Mouse (Mus musculus): ENCODE measurements around the gene Sertad3.

Gene Sertad3

DNA sequence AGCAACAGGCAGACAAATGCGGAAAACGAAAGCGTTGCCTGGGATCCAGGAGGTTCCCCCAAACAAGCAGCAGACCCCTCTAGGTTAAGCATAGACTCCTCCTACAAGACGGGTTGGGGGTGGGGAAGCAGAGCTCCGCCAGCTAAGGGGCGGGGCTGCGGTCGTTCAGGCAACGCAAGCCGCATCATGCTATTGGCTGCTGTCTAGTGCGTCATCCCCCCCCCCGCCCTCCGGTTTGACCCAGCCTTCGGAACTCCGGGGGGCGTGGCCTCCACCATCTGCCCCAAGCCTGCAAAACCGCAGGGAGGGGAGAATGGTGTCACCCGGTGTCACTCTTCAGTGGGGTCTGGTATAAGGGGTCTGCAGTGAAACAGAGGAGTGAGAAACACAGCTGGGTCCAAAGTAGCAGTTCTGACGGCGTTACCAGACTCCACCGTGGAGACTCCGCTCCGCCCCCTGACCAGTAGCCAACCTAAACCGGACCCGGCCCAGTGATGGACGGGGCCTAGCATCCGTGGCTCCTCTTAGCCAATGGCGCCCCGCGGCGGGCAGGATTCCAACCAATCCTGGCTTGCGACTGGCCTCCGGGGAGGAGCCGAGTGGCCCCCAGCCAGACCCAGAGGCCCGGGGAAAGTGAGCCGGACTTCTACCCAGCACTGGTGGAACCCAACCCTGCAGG is at the start of gene Sertad3:
TSS of gene Sertad3 (plus strand) at position 613 of the 679 bp plus-strand sequence.
- peak; percentile 89 for DNase-seq (ENCODE audit: extremely low read depth, low read depth)

DNA sequence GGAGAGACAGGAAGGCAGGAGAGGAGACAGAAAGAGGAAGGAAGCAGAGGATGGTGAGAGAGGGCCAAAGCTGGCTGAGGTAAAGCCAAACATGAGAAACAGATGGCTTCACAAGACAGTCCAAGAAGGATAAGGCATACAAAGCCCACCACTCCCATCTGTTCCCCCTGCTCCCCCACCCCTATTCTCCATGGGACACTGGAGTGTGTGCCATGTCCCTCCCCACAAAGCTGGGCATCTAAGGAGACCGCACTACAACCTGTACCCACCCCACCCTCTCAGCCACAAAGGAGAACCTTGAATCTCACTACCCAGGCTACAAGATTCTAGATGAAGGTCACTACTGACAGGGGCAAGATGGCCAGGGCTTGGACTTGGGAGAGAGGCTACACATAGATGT is 46.2 kb upstream of the Sertad3 start:
- DNase-seq (ENCODE audit: extremely low read depth, low read depth), result no peak

DNA sequence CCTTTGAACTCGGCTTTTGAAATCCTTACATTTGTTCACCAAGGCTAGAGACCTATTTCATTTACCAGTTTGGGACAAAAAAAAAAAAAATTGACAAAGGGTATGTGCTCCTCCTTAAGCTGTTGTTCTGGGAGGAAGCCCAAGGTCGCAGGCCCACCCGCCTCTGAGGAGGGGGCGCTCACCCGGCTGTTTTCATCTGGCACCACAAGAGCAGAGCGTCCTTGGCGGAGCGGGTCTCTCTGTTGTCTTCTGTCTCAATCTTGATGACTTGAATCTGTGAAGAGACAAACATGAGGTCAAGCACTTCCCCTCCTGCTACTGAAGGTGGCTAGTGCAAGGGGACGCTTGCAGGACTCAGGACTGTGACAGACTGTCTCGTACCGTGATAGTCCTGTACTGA is 45.6 kb upstream of the Sertad3 start:
- no peak for DNase-seq (ENCODE audit: extremely low read depth, low read depth)

DNA sequence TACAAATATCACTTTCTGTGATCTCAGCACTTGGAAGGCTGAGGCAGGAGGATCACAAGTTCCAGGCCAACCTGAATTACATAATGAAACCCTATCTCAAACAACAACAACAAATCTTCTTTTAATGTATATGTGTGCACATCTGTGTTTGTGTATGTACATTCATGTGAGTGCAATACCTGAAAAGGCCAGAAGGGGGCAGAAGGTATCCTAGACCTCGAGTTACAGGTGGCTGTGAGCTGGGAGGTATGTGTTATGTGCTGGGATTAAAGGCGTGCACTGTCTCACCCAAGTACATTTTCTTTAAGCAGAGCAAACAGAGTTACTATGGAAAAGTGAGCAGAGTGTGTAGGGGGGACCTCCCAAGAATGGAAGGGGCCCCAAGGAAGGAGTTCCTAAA is 44.4 kb upstream of the Sertad3 start:
- no peak for DNase-seq (ENCODE audit: extremely low read depth, low read depth)

DNA sequence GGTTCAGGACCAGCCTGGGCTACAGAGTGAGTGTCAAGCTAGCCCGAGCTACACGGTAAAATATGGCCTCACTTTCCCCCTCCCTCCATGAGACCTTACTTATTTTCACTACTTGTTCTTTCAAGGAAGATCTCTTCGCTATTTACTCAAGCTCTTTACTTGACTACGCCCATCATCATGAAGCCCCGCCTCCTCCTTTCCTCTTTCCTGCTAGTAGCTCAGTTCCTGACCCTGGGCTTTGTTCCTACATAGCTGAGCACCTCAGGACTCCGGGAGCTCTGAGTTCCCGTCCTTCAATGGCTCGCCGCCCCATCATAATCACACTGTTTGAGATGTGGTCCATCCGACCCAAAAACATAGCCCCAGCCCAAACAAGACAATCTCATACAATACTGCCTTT is 40.2 kb upstream of the Sertad3 start:
- no peak for DNase-seq (ENCODE audit: extremely low read depth, low read depth)

DNA sequence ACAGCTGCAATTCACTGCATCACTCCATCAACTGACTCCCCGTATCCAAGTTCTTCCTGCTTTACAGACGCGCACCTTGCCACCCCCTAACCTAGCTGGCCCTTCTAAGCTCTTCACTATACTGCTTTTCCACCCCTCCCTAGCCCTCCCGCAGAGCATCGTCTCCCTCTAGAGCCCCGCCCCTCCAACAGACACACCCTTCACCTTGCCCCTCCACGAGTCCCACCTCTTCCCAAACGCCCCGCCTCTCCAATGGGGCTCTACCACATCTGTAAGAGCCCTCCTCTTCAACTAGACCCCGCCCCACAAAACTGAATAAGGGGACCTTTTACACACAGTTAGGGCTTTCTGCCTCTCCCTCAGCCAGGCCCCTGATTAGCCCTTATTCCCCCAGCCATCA is 39.8 kb upstream of the Sertad3 start:
- no peak for DNase-seq (ENCODE audit: extremely low read depth, low read depth)

DNA sequence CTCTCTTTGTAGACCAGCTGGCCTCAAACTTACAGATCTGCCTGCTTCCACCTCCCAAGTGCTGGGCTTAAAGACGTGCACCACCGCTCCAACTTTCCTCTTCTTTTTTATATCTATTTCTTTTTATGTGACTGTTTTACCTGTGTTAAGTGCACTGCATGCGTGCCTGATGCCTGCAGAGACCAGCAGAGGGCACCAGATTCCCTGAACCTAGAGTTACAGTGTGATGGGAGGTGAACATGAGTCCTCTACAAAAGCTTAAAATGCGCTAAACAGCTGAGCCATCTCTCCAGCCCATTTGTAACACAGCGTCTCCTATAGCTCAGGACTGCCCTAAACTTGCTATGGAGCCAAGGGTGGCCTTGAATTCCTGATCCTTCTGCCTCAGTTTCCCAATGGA is 36.0 kb upstream of the Sertad3 start:
- DNase-seq (ENCODE audit: extremely low read depth, low read depth), result peak; percentile 40

DNA sequence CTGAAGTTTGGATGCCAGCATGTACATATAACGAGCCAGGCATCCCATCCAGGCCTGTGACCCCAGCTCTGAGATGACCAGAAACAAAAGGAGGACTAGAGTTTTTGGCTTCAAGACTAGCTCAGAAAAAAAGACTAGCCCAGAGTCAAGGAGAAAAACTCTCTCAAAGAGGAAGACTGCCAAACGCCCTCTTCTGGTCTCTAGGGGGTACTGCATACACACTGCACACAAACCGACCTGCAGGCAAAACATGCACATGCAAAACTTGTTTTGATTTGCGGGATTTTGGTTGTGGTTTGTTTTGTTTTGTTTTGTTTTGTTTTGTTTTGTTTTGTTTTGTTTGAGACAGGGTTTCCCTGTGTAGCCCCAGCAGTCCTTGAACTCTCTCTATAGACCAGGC is 33.6 kb upstream of the Sertad3 start:
- no peak for DNase-seq (ENCODE audit: extremely low read depth, low read depth)

DNA sequence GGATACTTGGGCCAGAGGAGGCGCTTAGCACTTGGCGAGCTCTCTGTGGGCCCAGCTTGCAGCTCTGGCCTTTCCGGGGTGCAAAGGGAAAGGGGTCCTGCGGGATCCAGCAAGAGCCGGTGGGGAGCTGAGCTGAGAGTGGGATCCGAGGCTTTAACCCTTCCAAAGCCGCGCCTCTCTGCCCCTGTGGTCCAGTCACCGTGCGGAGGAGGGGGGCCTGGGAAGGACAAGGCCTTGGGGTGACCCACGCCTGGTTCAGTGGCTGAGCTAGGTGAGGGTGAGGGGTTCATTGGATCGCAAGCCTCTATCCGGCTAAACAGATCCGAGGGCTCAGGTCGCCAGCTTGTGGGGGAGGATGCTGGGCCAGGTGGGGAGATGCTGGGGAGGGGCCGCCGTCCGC is 27.5 kb upstream of the Sertad3 start:
- no peak for DNase-seq (ENCODE audit: extremely low read depth, low read depth)

DNA sequence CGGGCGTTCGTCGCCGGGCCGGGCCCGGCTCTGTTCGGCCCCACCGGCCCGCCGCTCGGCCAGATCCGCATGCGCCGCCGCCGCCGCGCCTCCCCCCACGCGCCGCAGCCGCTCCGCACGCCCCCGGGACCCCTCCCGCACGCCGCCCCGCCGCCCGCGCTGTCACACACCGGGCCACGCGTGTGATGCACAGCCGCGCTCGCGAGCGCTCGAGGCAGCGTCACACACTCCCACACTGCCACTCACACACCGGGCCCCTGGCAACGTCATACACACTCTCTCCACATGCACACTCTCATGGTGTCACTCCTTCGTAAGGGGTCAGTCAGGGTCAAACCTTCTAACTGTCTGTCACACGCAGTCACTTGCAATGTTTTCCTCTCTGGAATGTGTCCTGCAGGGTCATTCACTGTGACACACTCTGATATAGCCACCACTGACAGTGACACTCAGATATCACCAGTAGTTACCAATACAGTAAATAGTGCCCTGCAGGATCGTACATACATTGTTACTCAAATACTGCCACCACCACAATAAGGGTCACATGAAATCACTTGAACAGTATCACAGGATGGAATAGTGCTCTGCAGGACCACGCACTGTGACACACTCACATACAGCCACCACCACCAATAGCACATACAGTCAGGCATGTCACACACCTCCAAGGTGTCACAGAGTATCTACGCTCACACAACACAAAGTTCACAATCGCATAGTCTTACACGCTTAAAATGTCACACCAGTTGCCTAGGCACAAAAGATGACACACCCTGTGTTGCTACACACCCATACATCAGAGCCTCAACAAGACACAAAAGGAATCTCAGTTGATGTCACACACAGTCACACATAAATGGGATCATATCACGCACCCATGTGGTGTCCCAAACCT is 26.8 kb upstream of the Sertad3 start:
- no peak for DNase-seq (ENCODE audit: extremely low read depth, low read depth)

DNA sequence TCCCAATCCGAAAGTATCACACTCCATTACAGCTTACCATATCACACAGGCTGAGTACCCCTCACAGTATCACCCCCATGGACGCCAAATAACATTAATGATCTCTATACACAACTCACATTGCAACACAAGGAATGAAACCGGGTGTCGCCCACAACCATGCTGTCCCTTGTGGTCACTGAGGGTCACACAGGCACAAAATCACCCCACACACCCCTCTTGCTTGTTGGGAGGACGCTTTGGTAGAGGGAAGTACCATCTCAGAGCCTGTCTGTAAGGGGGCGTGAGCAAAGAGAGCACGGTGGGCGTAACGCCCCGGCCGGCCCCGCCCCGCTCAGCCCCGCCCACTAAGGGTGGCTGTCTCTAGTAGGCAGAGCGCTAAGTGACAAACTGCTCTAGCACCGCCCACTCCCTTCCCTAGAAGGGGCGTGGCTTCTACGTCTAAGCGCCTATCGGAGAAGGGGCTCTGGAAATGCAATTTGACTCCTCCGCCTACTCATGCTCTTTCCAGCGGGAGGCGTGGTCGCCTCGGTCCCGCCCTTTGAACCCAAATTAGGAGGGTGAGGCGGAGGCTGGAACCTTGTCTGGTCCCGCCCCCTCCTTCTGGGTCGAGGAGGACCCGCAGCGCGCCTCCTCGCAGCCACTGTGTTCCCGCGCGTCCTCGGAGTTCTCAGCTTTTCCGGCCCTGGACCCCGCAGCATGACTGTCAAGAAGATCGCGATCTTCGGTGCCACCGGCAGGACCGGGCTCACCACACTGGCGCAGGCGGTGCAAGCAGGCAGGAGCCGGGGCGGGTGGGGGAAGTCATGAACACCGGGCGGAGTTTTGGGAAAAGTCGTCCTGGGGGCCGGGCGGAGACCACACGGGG is 25.9 kb upstream of the Sertad3 start, which contains the start of the genes Sptbn4 and Blvrb:
TSS of gene Sptbn4 (minus strand) at position 268 of the 868 bp plus-strand sequence.
TSS of gene Blvrb (plus strand) at position 560 of the 868 bp plus-strand sequence.
- DNase-seq (ENCODE audit: extremely low read depth, low read depth), result peak; percentile 98

DNA sequence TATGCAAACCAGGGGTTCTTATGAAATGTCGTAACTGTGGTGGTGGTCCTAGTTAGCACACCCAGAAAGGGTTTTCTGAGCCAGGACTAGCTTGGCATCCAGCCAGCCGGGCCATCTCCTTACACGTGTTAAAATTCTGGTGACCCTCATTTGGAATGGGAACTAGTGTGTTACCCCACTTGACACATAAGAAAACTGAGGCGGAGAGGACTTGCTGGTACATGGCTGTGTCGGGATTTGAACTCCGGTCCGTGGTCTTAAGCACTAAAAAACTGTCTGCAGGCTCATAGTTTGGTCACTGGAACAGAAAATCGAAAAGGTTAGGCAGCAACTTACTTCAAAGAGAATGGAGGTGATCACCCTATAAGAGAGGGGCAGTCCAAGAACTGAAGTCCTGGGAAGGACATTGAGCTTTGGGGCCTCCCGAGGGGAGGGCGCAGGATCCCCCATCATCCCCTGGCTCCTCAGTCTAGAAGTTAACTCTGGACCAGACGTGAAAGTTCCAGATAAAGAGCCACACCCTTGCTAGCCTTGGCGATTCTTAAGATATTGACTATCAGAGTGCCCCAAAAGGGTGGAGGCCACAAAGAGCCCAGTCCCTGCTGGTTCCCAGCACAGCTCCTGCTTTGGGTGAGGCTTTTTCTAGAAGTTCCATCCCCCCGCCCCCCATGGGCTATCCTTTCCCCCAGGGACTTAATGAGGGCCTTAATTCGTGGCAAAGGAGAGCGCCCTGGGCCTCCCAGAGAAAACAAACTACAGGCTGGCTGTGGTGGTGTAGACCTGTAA is 25.0 kb upstream of the Sertad3 start:
- peak; percentile 66 for DNase-seq (ENCODE audit: extremely low read depth, low read depth)

DNA sequence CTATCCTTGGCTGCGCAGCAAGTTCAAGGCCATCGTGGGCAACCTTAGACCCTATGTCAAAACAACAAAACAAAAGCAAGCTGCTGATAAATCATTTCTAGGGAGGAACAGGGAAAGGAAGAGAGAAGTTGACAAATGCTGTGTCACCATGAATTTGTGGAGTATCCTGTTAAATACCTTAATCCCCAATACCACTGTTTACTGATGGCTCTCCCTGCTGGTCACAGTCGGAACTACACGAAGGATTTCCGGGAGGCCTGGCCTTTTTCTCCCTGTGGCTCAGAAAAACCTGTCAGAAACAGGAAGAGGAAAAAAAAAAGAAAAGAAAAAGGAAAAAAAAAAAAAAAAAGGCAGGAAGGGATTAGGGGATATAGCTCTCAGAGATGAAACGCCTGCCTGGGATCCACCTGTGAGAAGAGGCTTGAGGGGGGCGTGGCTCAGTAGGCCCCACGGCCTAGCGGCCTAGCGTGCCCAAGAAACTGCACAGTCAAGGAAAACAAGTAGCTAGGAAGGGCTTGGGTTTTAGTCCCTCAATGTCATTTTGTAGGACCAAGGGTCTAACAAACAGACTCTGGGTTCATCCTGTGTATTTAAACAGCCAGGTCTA is 24.2 kb upstream of the Sertad3 start:
- peak; percentile 85 for DNase-seq (ENCODE audit: extremely low read depth, low read depth)

DNA sequence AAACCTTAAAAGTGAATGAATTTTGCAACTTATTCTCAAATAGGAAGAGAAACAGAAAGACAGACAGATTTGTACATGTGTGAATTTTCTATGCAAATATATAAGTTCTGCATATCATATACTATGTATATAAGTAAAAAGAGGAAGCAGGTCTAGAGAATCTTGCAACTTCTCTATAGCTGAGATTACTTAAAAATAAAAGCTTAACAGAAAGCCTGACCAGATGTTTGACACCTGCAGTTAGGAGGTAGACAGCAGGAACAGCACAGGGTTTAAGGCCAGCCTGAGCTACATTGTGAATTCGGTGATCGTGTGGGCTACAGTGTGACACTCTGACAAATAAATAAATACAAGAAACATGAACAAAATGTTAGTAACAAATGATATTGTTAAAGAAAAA is 22.2 kb upstream of the Sertad3 start:
- DNase-seq (ENCODE audit: extremely low read depth, low read depth), result peak; percentile 27

DNA sequence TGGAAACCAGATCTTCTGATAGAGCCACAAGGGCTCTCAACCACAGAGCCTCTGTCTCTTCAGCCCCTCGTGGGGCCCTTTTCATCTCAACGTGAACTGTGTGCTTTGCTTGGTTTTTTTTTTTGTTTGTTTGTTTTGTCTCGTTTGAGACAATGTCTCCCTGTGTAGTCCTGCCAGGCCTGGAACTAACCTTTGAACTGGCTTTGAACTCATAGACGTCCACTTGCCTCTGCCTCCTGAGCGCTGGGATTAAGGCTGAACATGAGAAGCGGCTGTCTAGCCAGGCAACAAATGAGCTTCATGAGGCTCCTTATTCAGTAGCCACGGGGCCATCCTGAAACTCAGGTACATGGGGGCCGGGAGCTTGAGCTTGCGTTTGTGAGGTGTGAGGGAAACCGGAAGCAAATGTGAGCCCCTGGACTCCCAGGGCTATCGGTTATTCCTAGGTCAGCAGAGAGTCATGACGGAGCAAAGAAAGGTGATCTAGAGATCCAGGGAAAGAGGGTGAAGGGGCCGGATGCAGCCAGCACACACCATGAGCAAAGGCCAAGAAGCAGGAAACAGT is 21.3 kb upstream of the Sertad3 start:
- no peak for DNase-seq (ENCODE audit: extremely low read depth, low read depth)

DNA sequence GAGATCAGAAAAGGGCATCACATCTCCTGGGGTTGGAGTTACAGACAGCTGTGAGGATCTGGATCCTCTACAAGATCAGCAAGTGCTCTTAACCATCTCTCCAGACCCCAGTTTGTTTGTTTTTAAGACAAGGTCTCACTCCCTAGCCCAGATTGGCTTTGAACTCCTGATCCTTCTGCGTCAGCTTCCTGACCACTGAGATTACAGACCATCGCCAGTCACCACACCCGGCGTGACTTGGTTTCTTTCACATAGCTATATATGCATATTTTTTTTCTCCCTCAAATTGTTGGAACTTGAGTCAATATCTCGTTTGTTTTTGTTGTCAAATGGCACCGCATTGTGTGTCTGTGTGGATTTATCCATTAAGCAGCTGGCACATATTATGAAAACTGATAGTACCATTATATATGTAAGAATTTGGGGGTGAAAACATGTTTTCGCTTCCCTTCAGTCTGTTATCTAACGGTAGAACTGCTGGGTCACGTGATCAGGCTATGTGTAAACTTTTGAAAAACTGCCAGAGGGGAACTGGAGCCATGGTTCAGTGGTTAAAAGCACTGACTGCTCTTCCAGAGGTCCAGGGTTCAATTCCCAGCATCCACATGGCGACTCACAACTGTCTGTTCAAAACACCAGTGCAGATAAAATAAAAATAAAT is 19.0 kb upstream of the Sertad3 start:
- DNase-seq (ENCODE audit: extremely low read depth, low read depth), result peak; percentile 78

DNA sequence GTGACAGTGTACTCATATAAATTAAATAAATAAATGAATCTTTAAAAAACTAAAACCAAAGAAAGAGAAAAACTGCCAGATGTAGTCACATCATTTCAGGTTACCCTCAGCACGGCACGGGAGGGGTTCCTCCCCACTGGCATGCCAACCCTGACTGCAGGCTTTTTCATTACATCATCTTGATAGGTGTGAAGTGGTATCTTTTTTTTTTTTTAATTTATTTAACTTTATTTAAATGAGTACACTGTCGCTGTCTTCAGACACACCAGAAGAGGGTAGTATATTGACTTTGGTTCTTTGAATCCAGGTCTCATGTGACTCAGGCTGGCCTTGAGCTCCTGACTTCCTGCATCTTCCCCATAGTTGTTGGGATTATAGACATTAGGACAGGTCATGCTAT is 18.3 kb upstream of the Sertad3 start:
- peak; percentile 16 for DNase-seq (ENCODE audit: extremely low read depth, low read depth)

DNA sequence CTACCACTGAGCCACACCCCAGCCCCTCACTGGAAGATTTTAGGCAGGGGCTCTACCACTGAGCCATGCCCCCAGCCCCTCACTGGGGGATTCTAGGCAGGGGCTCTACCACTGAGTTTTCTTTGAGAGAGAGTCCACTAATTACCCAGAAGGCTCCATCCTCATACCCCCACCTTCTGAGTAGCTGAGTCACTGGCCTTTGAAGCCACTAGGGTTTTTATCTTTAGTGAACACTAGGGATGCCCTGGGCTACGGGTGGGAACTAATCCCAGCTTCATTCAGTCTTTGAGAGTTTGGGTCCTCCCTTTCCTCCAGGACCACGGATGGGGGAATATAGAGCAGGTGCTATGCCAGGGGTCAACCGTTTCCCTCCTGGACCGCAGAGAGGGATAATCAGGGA is 15.0 kb upstream of the Sertad3 start:
- no peak for DNase-seq (ENCODE audit: extremely low read depth, low read depth)

DNA sequence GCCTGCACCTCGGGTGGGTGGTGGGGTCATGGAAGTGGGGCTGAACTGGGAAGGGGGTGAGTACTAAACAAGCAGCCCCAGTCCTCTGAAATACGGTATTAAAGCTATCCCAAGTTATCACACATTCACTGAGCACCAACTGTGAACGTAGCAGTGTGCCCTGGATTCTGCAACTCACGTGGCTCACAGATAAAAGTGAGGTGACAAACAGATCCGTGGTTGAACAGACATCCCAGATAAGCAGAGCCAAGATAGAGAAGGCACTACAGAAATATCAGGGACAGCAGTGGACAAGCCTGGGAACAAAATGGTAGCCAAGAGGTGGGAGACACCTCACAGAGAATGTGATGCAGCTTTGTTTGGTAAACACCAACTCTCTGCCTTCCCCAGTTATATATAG is 13.9 kb upstream of the Sertad3 start:
- no peak for DNase-seq (ENCODE audit: extremely low read depth, low read depth)

DNA sequence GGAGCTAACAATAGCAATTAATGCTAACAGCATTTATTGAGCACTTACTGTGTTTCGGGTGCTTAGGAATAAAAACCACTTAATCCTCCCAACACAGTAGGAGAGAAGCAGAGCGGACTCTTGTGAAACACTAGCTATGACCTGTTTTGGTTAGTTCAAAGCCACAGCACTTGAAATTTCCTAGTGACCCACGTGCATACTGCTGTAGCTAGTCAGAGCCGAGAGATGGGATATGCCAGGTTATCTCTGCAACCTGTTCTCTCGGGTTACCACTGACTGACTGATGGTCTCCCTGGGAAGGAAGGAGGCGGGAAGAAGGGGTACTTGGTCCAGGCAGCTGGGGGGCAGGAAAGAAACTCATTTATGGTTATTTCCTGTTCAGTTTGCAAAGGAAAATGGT is 13.1 kb upstream of the Sertad3 start:
- DNase-seq (ENCODE audit: extremely low read depth, low read depth), result no peak

Data from MEL-GATA-1-ER (cell line).